In the genomic region with DNA sequence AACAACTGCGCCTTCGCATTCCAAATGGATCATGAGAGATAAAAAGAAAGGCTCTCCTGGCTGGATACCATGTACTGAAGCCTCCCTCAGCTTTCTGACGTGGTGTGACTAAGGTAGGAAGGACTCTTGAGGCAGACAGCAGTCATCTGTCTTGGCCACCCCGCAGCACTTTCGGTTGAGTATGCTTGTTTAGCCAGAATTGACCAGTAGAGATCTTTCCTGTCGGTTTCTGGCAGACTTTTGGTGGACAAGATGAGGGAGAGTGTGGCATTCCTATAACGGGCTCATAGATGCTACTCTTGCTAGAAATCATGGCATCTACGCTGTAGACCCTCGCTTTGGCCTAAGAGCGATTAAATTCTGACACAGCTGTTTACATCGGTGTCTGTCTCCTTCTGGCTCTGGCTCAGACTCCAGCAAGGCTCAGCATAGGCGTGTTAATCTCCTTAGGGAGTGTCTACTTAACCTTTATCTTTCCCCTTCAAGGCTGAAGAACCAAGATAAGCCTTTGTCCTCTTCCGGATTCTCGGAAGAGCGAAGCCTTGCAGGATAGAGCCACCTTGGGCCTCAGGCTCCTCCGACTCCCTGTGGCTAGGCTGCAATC, we compare ENCODE assay signal across 11 mouse cellular contexts.
DNase-seq lines count a peak whose midpoint lies in the region; ATAC-seq and TF ChIP-seq lines count a peak whose summit lies in the region.
"Had no signal": no experiment of that assay in that cellular context is flagged by ENCODE, and none has a peak within 500 bp of the region (broad histone marks: within the 10 kb centered on the region; RNA-seq: fewer than 3 reads in every experiment).

No protein-coding gene starts in this region.

- TF ChIP-seq POLR2A in liver, adult 2 months (IDR thresholded peaks at IDR 0.05; ENCODE audit: extremely low read depth, insufficient read depth, low read length), result no peak

- H3K27me3 ChIP-seq in liver, adult 2 months (ENCODE audit: control insufficient read depth, insufficient read depth, low read length), result no peaks in the 10 kb centered on the region
- H3K27me3 ChIP-seq in stomach, embryonic 15.5 days (replicated peaks), result no peaks in the 10 kb centered on the region
- H3K27me3 ChIP-seq in hindbrain, embryonic 11.5 days (ENCODE audit: control insufficient read depth, insufficient read depth, low read length), result no peaks in the 10 kb centered on the region
- no peaks in the 10 kb centered on the region; the same call in 1 of the 2 replicates for H3K27me3 ChIP-seq in midbrain, postnatal 0 days (ENCODE audit: insufficient read depth, low read length)
- H3K27me3 ChIP-seq: midbrain, embryonic 15.5 days had no signal

- no peak for TF ChIP-seq CTCF in liver, adult 2 months (IDR thresholded peaks at IDR 0.05; ENCODE audit: low read depth, low read length)
- TF ChIP-seq CTCF in midbrain, postnatal 0 days (IDR thresholded peaks at IDR 0.05), result no peak

- peak; percentile 46 for DNase-seq in ovary, adult 18-20 months (ENCODE audit: low spot score)
- DNase-seq in ovary, postnatal 14 days (ENCODE audit: low spot score), result no peak
- peak; percentile 56 for DNase-seq in heart, adult 8-10 months (ENCODE audit: low spot score)
- no peak for DNase-seq in liver, adult 2 months (ENCODE audit: extremely low read depth, low read depth, low spot score)
- no peak for DNase-seq in hindbrain, embryonic 11.5 days (ENCODE audit: low spot score)
- no peak for DNase-seq in midbrain, postnatal 0 days (ENCODE audit: low spot score)
- no peak for DNase-seq in layer of hippocampus, postnatal 10 days (ENCODE audit: low spot score in 2 of 2)
- DNase-seq: right cerebral cortex, postnatal 25 days; thymus, postnatal 4 days had no signal

- peak overlapping the region; percentile 52 for H3K27ac ChIP-seq in liver, adult 2 months (replicated peaks; ENCODE audit: insufficient read depth, low read depth, low read length)
- H3K27ac ChIP-seq in stomach, embryonic 15.5 days, result no peak overlapping the region; the same call in 1 of the 2 replicates
- H3K27ac ChIP-seq in hindbrain, embryonic 11.5 days (ENCODE audit: low read depth, low read length), result no peak overlapping the region
- H3K27ac ChIP-seq in midbrain, postnatal 0 days (ENCODE audit: low read depth, low read length), result no peak overlapping the region
- H3K27ac ChIP-seq: midbrain, embryonic 15.5 days had no signal

- no peaks in the 10 kb centered on the region for H3K9me3 ChIP-seq in stomach, embryonic 15.5 days
- H3K9me3 ChIP-seq in hindbrain, embryonic 11.5 days (ENCODE audit: control insufficient read depth, low read length), result no peaks in the 10 kb centered on the region
- no peaks in the 10 kb centered on the region for H3K9me3 ChIP-seq in midbrain, postnatal 0 days (ENCODE audit: low read length)
- H3K9me3 ChIP-seq: midbrain, embryonic 15.5 days had no signal

- no peaks in the 10 kb centered on the region for H3K79me2 ChIP-seq in liver, adult 2 months (ENCODE audit: control insufficient read depth, insufficient read depth, low read length)

- H3K4me1 ChIP-seq in liver, adult 2 months (ENCODE audit: control insufficient read depth, insufficient read depth, low read length), result peaks cover 3% of the 10 kb centered on the region; the same call in 1 of the 2 replicates
- 0 out of 2 replicates have a peak, but pooled peaks cover 8% of the 10 kb centered on the region for H3K4me1 ChIP-seq in stomach, embryonic 15.5 days
- peaks cover 3% of the 10 kb centered on the region for H3K4me1 ChIP-seq in hindbrain, embryonic 11.5 days (replicated peaks; ENCODE audit: control insufficient read depth, insufficient read depth, low read length)
- no peaks in the 10 kb centered on the region for H3K4me1 ChIP-seq in midbrain, postnatal 0 days (ENCODE audit: insufficient read depth, low read length)

- peak overlapping the region; percentile 17; the same call in 1 of the 2 replicates for H3K4me2 ChIP-seq in stomach, embryonic 15.5 days
- H3K4me2 ChIP-seq in hindbrain, embryonic 11.5 days (replicated peaks; ENCODE audit: low read depth, low read length), result no peak overlapping the region
- H3K4me2 ChIP-seq in midbrain, postnatal 0 days (ENCODE audit: low read depth, low read length, poor library complexity, severe bottlenecking), result no peak overlapping the region
- H3K4me2 ChIP-seq: midbrain, embryonic 15.5 days had no signal

- H3K36me3 ChIP-seq in liver, adult 2 months (ENCODE audit: control insufficient read depth, insufficient read depth, low read length), result no peaks in the 10 kb centered on the region
- no peaks in the 10 kb centered on the region for H3K36me3 ChIP-seq in stomach, embryonic 15.5 days
- no peaks in the 10 kb centered on the region for H3K36me3 ChIP-seq in hindbrain, embryonic 11.5 days (ENCODE audit: control insufficient read depth, insufficient read depth, low read length)
- no peaks in the 10 kb centered on the region for H3K36me3 ChIP-seq in midbrain, postnatal 0 days (ENCODE audit: insufficient read depth, low read length)
- H3K36me3 ChIP-seq: midbrain, embryonic 15.5 days had no signal

- no peak overlapping the region for H3K4me3 ChIP-seq in liver, adult 2 months (ENCODE audit: insufficient read depth, low read depth, low read length)
- H3K4me3 ChIP-seq in stomach, embryonic 15.5 days (replicated peaks), result no peak overlapping the region
- no peak overlapping the region for H3K4me3 ChIP-seq in hindbrain, embryonic 11.5 days (ENCODE audit: low read depth, low read length)
- H3K4me3 ChIP-seq in midbrain, postnatal 0 days (ENCODE audit: low read depth, low read length), result no peak overlapping the region
- H3K4me3 ChIP-seq: midbrain, embryonic 15.5 days had no signal

- 65% methylated on average over 16 of the region's 16 CpGs for WGBS in liver, adult 2 months
- WGBS in stomach, embryonic 15.5 days, result 37% methylated on average over 16 of the region's 16 CpGs
- 64% methylated on average over 16 of the region's 16 CpGs for WGBS in hindbrain, embryonic 11.5 days
- WGBS in midbrain, postnatal 0 days, result 57% methylated on average over 16 of the region's 16 CpGs

- H3K9ac ChIP-seq in liver, adult 2 months (ENCODE audit: low read depth, low read length), result no peak overlapping the region
- H3K9ac ChIP-seq in stomach, embryonic 15.5 days, result no peak overlapping the region
- no peak overlapping the region for H3K9ac ChIP-seq in hindbrain, embryonic 11.5 days (ENCODE audit: low read depth, low read length)
- no peak overlapping the region for H3K9ac ChIP-seq in midbrain, postnatal 0 days (replicated peaks; ENCODE audit: low read length, poor library complexity, severe bottlenecking)
- H3K9ac ChIP-seq: midbrain, embryonic 15.5 days had no signal

- no peak for ATAC-seq in stomach, embryonic 15.5 days (ENCODE audit: insufficient read depth, low FRiP score, low read depth)
- ATAC-seq in hindbrain, embryonic 11.5 days (ENCODE audit: low FRiP score), result no peak
- ATAC-seq in midbrain, postnatal 0 days (ENCODE audit: low FRiP score), result no peak
- ATAC-seq: midbrain, embryonic 15.5 days had no signal

Comparison
In these comparisons a context has a peak if more than half of its experiments do, and no peak if none do; other contexts are left out.
1. DNase-seq: peak in ovary, adult 18-20 months (single experiment) and heart, adult 8-10 months (single experiment); none in ovary, postnatal 14 days (single experiment), liver, adult 2 months (single experiment), hindbrain, embryonic 11.5 days (single experiment), midbrain, postnatal 0 days (single experiment) and layer of hippocampus, postnatal 10 days (0 of 2).